Mouse (Mus musculus) brain, embryonic 18.5 days (tissue): ENCODE measurements around the gene Herpud2.
"Not testable (repeated sequence)": the region's sequence is repeated elsewhere in the genome, so short reads cannot be mapped to it uniquely, and the experiment has no call there.

ENCODE experiments used
- DNase-seq: peaks from one replicate; pipeline ENCODE4 v3.0.0-alpha.2; 2012; ENCODE audit warnings: low read depth, low spot score

Gene Herpud2

DNA sequence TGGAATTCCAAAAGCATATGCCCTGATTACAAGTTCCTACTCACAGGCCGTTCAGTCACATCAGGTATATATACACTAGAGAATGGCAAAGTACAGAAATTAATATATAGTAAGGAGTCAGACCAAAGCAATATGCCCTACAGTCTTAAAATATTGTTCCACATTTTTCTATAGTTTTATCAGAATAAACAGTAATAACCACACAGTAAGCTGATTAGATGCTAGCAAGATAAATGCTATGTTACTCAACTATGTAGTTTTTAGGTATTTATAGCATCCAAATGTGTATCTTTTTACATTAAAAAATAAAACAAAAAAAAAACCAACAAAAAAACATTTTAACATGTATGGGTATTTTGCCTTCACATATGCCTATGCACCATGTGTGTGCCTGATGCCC lies 5.7 kb downstream of the Herpud2 start:
- DNase-seq, result no peak

DNA sequence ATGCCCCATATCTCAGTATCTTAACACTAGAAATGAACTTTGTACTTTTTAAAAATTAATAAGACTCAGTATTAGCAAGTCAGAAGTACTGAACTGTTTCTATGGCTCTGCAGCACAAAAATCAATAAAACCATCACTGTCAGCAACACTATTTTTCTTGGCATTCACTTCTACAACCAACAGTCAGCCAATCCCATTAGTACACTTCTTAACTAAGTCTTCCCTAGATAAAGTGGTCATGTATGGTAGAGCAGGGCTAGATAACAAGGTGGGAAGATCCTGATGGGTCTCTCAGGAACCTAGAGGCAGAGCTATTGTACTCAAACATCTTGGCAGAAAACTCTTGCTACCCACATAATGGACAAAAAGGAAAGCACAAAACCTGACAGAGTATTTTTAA lies 7.7 kb downstream of the Herpud2 start:
- DNase-seq, result no peak

DNA sequence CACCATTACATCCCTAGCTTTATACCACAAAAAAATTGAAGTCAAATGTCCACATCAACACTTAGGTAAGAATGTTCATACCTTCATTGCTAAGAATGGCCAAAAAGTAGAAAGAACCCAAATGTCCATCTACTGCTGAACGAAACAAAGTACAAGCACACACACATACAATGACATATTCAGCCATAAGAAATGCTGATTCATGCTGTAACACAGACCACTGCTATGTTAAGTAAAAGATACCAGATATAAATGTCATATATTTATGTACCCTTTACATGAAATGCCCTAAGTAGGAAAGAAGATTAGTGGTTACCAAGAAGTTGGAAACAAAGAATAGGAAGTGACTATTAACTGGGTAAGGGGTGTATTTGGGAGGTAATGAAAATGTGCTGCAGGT lies 8.6 kb downstream of the Herpud2 start:
- DNase-seq, result no peak

DNA sequence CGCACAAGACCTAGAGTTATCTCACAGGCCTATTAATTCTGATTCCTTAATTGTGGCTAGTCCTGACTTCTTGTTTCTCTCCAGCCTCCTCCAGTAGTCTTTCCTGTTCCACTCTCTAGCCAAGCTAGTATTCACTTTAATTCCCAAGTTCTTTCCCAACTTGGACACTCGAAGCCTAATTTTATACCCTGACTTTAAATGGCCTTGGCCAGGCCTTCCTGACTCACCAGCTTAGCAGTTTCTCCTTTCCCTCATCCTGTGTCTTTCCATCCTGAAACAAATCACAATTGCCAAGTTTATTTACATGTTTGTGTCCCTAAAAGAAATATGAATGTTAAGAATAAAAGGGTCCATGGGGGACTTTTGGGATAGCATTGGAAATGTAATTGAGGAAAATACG lies 9.6 kb downstream of the Herpud2 start:
- DNase-seq, result no peak

DNA sequence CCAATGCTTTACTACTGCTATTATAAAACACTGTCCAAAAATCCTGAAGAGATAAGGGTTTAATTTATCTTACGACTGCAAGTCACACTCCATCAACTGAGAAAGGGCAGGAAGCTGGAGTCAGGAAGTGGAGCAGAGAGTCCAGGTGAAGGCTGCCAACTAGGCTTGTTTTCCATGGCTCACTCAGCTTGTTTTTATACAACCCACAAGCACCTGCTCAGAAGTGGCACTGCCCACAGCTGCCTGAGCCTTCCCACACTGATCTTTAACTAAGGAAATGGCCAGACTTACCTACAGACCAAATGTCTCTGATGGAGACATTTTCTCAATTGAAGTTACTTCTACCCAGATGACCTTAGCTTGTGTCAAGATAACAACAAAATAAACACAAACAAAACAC lies 11.3 kb downstream of the Herpud2 start:
- DNase-seq, result no peak

DNA sequence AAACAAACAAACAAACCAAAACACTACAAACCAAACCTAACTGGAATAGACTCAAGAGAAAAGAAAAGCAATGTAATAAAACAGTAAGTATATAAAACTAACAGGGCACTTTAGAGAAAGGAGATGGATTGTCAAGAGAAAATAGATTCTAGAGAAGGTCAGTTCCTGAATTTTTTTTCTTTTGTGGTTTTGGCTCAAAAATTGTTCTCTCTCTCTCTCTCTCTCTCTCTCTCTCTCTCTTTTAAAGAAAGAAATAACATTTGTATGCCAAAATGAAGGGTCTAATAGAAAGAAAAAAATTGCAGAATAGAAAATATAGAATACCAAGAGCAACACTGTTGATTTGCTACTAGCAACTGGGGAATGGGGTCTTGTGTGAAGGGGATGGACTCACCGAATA lies 12.7 kb downstream of the Herpud2 start:
- DNase-seq, result no peak

DNA sequence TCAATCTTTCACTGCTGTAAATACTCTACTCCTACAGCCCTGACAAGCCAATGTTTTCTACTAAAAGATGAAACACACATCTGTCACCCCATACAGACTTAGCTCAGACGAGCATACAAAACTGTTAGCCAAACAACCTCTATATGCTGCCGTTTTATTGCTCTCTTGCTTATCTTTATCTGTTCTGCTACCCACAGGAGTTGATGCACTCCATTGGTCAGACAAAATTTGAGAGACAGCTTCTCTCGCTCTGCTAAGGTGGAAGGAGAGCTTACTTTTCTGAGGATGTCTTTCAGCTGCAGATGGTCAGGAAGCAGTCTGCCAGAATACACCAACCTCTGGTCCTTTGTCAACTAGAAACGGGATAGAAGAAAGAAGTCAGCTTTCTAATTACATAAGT lies 18.7 kb downstream of the Herpud2 start:
- no peak for DNase-seq

DNA sequence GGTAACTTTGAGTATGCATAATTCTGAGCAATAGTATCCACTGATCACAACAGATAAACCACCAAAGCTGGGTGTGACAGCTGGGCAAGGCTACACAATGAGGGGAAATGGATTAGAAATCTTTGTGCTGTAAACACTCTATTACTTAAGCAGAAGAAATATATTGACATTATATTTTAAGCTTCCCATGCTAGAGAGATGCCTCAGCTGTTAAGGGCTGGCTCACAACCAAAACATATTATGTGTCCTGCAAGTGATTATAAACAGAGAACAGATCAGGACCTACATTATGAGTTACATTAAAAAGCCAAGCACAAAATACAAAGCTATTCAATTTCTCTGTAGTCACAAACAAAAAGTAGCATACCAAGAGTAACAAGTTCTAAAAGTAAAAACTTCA lies 19.4 kb downstream of the Herpud2 start:
- DNase-seq, result no peak

DNA sequence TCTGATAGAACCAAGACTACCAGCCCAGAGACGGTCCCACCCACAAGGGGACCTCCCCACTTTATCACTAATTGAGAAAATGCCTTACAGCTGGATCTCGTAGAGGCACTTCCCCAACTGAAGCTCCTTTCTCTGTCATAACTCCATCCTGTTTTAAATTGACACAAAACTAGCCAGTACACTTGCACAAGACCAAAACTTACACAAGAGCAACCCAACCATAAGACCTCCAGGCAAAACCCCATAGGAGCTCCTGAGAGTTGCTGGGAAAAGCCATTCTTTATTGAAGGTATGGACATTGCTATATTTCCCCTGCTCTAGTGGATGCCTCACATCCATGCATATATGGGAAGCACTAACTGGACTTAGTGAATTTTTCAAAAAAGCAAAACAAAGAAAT lies 27.6 kb downstream of the Herpud2 start:
- no peak for DNase-seq

DNA sequence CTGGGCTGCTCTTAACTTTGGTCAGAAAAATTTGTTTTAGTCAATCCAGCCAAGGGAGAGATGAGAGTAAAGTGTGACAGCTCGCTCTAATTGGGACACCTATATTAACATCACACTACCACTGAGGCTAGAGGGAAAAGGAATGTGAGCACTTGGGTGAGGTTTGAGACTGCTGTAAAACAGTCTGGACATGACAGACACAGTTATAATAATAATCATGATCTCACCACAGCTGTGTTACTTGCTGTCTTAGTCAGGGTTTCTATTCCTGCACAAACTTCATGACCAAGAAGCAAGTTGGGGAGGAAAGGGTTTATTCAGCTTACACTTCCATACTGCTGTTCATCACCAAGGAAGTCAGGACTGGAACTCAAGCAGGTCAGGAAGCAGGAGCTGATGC lies 28.0 kb downstream of the Herpud2 start:
- not testable (repeated sequence) for DNase-seq

DNA sequence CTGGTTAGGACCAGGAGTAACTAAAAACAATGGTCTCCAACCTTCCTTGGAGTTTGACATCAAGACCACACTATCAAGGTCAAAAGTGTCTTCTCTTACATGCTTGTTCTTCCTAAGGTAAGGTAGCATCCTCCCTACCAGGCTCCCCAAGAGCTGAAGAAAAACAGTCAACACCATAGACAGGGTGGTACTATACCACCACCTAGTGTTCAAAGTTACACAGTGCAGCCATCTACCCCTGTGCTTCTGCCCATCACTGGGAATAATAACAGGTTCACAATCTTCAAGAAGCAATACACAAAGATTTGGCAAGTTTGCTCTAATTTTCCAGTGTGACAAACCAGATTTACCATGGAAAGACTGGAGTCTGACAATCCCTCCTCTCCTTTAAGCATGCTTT lies 47.0 kb downstream of the Herpud2 start:
- DNase-seq, result no peak

DNA sequence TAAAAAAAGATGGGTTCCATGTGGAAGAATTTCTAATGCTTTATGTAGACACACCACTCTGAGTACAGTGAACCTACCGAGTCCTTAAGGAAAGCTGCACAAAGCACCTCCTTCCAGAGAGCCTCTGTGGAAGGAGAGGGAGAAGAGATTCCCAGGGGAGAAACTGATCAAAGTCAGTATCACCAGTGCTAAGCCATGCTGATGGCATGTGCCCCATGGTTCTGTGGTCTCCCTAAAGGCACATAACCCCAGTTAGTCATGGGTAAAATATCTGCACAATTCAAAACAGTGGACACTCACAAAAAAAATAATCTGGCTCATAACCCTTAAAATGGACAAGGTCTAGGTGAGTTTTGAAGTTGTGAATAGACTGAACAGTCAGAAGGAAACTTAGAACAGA lies 48.7 kb downstream of the Herpud2 start:
- DNase-seq, result no peak

DNA sequence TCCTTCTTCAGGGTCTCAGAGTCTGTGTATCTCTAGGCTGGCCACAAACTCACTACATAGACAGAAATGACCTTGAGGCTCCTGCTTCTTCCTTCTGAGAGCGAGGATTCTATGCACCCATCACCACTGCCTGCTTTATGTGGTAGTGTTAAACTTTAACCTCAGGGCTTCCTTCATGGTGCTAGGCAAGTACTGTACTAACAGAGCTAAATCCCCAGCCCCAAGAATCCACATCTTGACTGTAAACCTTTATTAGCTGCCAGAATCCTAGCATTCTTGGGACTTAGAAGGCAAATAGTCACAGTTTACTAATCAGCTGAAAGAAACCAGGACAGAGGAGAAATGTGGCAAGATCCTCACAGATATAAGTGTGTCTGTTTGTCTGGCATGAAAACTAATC lies 60.8 kb downstream of the Herpud2 start:
- no peak for DNase-seq

DNA sequence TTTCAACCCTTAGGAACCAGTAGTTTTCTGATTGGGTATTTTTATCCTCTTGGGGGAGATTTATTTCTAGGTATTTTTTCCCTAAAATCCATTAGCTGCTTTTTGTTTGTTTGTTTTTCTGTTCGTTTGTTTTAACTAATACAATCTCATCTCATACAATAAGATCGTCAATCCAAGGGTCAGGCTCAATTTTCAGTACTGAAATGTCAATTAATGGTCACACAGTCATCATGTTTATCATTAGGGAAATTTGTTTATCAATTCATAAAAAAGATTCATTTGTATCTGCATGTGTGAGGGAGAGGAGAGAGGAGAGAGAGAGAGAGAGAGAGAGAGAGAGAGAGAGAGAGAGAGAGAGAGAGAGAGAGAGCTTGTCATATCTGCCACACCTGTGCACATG lies 62.5 kb downstream of the Herpud2 start, which contains the start of gene Gm10181:
Gene Gm10181, plus strand, starts transcription at position 301 of the 400 bp plus-strand sequence.
- DNase-seq, result no peak

DNA sequence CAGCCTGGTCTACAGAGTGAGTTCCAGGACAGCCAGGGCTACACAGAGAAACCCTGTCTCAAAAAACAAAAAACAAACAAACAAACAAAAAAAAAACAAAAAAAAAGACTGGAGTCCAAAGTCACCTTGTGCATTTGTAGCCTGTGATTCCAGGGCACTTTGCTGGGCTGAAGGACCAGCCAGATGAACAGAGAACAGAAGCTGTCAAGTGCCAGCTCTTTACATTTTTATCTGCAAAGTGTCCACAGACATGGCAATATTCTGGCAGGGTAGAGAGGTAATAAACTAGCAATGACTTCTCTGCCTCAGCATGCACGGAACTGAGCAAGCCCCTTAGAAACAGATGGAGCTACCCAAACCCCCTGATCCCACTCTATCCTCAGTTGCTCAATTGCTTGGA lies 75.1 kb downstream of the Herpud2 start:
- no peak for DNase-seq

DNA sequence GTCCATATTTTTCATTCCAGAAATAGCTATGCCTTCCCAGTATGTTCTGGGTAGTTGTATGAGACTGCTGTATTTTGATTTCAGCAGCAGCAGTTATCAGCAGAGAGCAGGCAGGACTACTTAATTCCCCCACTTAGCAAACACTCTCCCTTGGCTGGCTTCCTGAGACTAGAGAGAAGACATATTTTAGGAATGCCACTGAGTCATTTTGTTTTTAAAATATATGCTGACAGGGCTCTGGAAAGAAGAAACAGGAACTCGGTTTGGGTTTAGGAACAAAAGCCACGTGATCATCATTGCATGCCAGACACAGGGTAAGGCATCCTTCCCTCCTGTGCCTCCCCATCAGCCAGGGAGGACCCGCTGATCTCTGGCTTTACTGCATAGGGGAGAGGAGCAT lies 75.6 kb downstream of the Herpud2 start:
- DNase-seq, result no peak

DNA sequence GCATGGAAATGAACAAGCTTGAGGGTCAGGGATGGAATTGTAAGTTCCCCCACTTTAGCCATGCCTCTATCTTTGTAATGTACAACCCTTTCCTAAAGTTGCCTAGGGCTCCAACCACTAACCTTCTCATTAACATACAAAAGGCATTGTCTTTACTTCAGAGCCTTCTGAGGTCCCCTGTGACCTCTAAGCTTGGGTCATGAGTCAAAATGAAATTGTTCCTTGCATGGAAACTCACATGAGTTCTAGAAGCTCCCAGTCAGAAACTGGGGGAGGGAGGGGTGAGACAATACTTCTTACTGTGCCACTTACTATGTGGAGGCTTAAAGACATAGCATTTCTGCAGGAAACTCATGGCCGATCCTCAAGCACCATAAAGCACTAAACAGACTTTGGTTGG lies 79.0 kb downstream of the Herpud2 start:
- no peak for DNase-seq

DNA sequence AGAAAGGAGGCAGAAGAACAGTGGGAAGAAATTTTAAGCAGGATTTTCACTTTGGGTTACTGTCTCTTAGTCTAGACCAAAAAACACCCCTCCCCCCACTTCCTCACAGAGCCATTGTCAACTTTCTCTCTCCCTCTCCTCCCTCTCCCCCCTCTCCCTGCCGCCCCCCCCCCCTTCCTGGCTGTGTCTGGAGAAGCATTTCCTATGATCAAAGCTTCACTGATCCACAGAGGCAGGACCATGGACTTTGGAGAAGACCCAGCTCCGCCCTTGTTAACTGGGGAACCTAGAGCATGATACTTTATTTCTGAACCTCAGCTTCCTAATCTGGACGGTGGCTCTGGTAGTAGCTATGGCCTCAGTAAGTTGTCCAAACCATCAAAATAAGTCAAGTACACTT lies 92.9 kb downstream of the Herpud2 start:
- no peak for DNase-seq
